Mouse (Mus musculus): ENCODE data around the gene Polr3g.
"Not testable (repeated sequence)": the region's sequence is repeated elsewhere in the genome, so short reads cannot be mapped to it uniquely, and the experiment has no call there.

DNA sequence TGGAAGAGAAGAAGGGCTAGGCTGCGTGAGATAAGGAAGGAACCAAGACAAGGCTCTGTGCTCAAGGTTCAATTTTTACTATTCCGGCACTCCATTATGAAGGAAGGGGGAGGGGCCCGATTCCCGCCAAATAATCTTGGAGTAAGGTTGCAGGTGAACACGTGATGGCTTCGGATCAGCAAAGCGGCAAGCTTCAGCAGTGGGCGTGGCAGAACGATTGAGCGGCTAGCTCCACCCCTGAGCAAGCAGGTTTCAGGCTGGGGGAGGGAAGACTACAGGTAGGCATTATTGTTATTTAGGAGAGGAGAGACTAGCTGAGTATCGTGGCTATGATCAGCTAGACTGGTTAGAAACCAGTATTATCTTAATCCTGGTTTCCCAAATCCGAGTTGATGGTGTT is 17.3 kb upstream of the Polr3g start:
- not testable (repeated sequence) for TF ChIP-seq POLR2A (IDR thresholded peaks at IDR 0.05; ENCODE audit: low read depth, low read length); CTCF (conservative IDR thresholded peaks at IDR 0.05; ENCODE audit: insufficient read depth, insufficient read length, low read depth, low read length)
